Mouse (Mus musculus): ENCODE data around the gene Scyl2. TPM values are rescaled to one million over a fixed set of nuclear protein-coding genes. Genes with fewer than 3 reads are reported as not detected.
"Not testable (repeated sequence)": the region's sequence is repeated elsewhere in the genome, so short reads cannot be mapped to it uniquely, and the experiment has no call there.

Scyl2 gene
- polyA plus RNA-seq, 1 experiment from 2014 or later = 4.0 TPM

- no peak for ATAC-seq (ENCODE audit: insufficient read depth)
- H3K9ac ChIP-seq = no peak overlapping the region
- H3K4me1 ChIP-seq (replicated peaks) = peaks cover 36% of the 10 kb centered on the region
- H3K9me3 ChIP-seq (replicated peaks) = no peaks in the 10 kb centered on the region
- H3K36me3 ChIP-seq (replicated peaks) = no peaks in the 10 kb centered on the region
- H3K27ac ChIP-seq (replicated peaks) = no peak overlapping the region
- no peak overlapping the region for H3K4me3 ChIP-seq (replicated peaks)
- WGBS (ENCODE audit: insufficient replicate concordance) = 81% methylated on average over 1 of the region's 1 CpGs
- H3K27me3 ChIP-seq = no peaks in the 10 kb centered on the region
- no peak overlapping the region for H3K4me2 ChIP-seq
Measured at GRCm38 (mm10) chr10:89679448-89679847, 6.6 kb downstream of the Scyl2 start.

GRCm38 (mm10) chr10:89678054-89678453, 8.0 kb downstream of the Scyl2 start:
- Histone ChIP-seq H3K36me3 (replicated peaks) (no peaks in the 10 kb centered on the region), H3K27me3 (no peaks in the 10 kb centered on the region), H3K4me1 (replicated peaks) (peaks cover 24% of the 10 kb centered on the region), H3K4me2 (no peak overlapping the region), H3K9ac (no peak overlapping the region), H3K27ac (replicated peaks) (no peak overlapping the region), H3K9me3 (replicated peaks) (no peaks in the 10 kb centered on the region), H3K4me3 (replicated peaks) (no peak overlapping the region)
- 73% methylated on average over 4 of the region's 4 CpGs for WGBS (ENCODE audit: insufficient replicate concordance)
- ATAC-seq (ENCODE audit: insufficient read depth) = no peak

GRCm38 (mm10) chr10:89676609-89677008, 9.5 kb downstream of the Scyl2 start:
- H3K4me2 ChIP-seq = no peak overlapping the region
- WGBS (ENCODE audit: insufficient replicate concordance) = 64% methylated on average over 4 of the region's 4 CpGs
- 0 out of 2 replicates have a peak, but pooled peaks cover 4% of the 10 kb centered on the region for H3K36me3 ChIP-seq (replicated peaks)
- H3K27me3 ChIP-seq = no peaks in the 10 kb centered on the region
- no peak overlapping the region for H3K9ac ChIP-seq
- H3K9me3 ChIP-seq (replicated peaks) = no peaks in the 10 kb centered on the region
- no peak for ATAC-seq (ENCODE audit: insufficient read depth)
- H3K27ac ChIP-seq (replicated peaks) = no peak overlapping the region
- peaks cover 13% of the 10 kb centered on the region for H3K4me1 ChIP-seq (replicated peaks)
- no peak overlapping the region for H3K4me3 ChIP-seq (replicated peaks)

- H3K27ac ChIP-seq (replicated peaks); H3K4me2 ChIP-seq; H3K27me3 ChIP-seq; ATAC-seq (ENCODE audit: insufficient read depth); H3K9ac ChIP-seq; H3K4me1 ChIP-seq (replicated peaks); H3K4me3 ChIP-seq (replicated peaks); H3K9me3 ChIP-seq (replicated peaks): not testable (repeated sequence)
- 87% methylated on average over 5 of the region's 5 CpGs for WGBS (ENCODE audit: insufficient replicate concordance)
- H3K36me3 ChIP-seq (replicated peaks) = peaks cover 12% of the 10 kb centered on the region; the same call in 1 of the 2 replicates
Measured at GRCm38 (mm10) chr10:89670371-89670770, 15.7 kb downstream of the Scyl2 start.

GRCm38 (mm10) chr10:89667571-89667970, 18.5 kb downstream of the Scyl2 start:
- no peak for ATAC-seq (ENCODE audit: insufficient read depth)
- no peak overlapping the region for H3K4me2 ChIP-seq
- H3K27me3 ChIP-seq = no peaks in the 10 kb centered on the region
- WGBS (ENCODE audit: insufficient replicate concordance) = 86% methylated on average over 7 of the region's 7 CpGs
- peaks cover 12% of the 10 kb centered on the region; the same call in 1 of the 2 replicates for H3K36me3 ChIP-seq (replicated peaks)
- no peaks in the 10 kb centered on the region for H3K9me3 ChIP-seq (replicated peaks)
- H3K27ac ChIP-seq (replicated peaks) = no peak overlapping the region
- no peaks in the 10 kb centered on the region for H3K4me1 ChIP-seq (replicated peaks)
- H3K4me3 ChIP-seq (replicated peaks) = no peak overlapping the region
- no peak overlapping the region for H3K9ac ChIP-seq

- no peaks in the 10 kb centered on the region for H3K27me3 ChIP-seq
- WGBS (ENCODE audit: insufficient replicate concordance) = 84% methylated on average over 9 of the region's 9 CpGs
- H3K4me3 ChIP-seq (replicated peaks) = no peak overlapping the region
- H3K9me3 ChIP-seq (replicated peaks) = no peaks in the 10 kb centered on the region
- no peaks in the 10 kb centered on the region for H3K4me1 ChIP-seq (replicated peaks)
- peaks cover 24% of the 10 kb centered on the region for H3K36me3 ChIP-seq (replicated peaks)
- no peak for ATAC-seq (ENCODE audit: insufficient read depth)
- no peak overlapping the region for H3K4me2 ChIP-seq
- H3K9ac ChIP-seq = no peak overlapping the region
- H3K27ac ChIP-seq (replicated peaks) = no peak overlapping the region
Measured at GRCm38 (mm10) chr10:89665679-89666078, 20.4 kb downstream of the Scyl2 start.

GRCm38 (mm10) chr10:89664977-89665645, 21.0 kb downstream of the Scyl2 start:
- peaks cover 30% of the 10 kb centered on the region for H3K36me3 ChIP-seq (replicated peaks)
- WGBS (ENCODE audit: insufficient replicate concordance) = 84% methylated on average over 8 of the region's 8 CpGs
- H3K27ac ChIP-seq (replicated peaks) = no peak overlapping the region
- H3K9ac ChIP-seq = no peak overlapping the region
- H3K4me1 ChIP-seq (replicated peaks) = no peaks in the 10 kb centered on the region
- H3K4me3 ChIP-seq (replicated peaks) = no peak overlapping the region
- no peaks in the 10 kb centered on the region for H3K27me3 ChIP-seq
- no peaks in the 10 kb centered on the region for H3K9me3 ChIP-seq (replicated peaks)
- H3K4me2 ChIP-seq = no peak overlapping the region
- no peak for ATAC-seq (ENCODE audit: insufficient read depth)

- Histone ChIP-seq H3K4me3 (replicated peaks) (no peak overlapping the region), H3K27me3 (no peaks in the 10 kb centered on the region), H3K9ac (no peak overlapping the region), H3K9me3 (replicated peaks) (no peaks in the 10 kb centered on the region), H3K4me1 (replicated peaks) (no peaks in the 10 kb centered on the region), H3K4me2 (no peak overlapping the region), H3K27ac (replicated peaks) (no peak overlapping the region), H3K36me3 (replicated peaks) (peaks cover 72% of the 10 kb centered on the region)
- 77% methylated on average over 5 of the region's 5 CpGs for WGBS (ENCODE audit: insufficient replicate concordance)
- no peak for ATAC-seq (ENCODE audit: insufficient read depth)
Measured at GRCm38 (mm10) chr10:89656366-89656765, 29.7 kb downstream of the Scyl2 start.

- no peak for ATAC-seq (ENCODE audit: insufficient read depth)
- Histone ChIP-seq H3K9ac (no peak overlapping the region), H3K4me1 (replicated peaks) (no peaks in the 10 kb centered on the region), H3K27ac (replicated peaks) (no peak overlapping the region), H3K36me3 (replicated peaks) (peaks cover 60% of the 10 kb centered on the region), H3K9me3 (replicated peaks) (no peaks in the 10 kb centered on the region), H3K27me3 (no peaks in the 10 kb centered on the region), H3K4me3 (replicated peaks) (no peak overlapping the region), H3K4me2 (no peak overlapping the region)
- WGBS (ENCODE audit: insufficient replicate concordance) = 78% methylated on average over 8 of the region's 8 CpGs
Measured at GRCm38 (mm10) chr10:89652912-89653311, 33.2 kb downstream of the Scyl2 start.

GRCm38 (mm10) chr10:89651691-89652090, 34.4 kb downstream of the Scyl2 start:
- Histone ChIP-seq H3K4me1 (replicated peaks) (no peaks in the 10 kb centered on the region), H3K9me3 (replicated peaks) (no peaks in the 10 kb centered on the region), H3K9ac (no peak overlapping the region), H3K27ac (replicated peaks) (no peak overlapping the region), H3K27me3 (no peaks in the 10 kb centered on the region), H3K4me3 (replicated peaks) (no peak overlapping the region), H3K36me3 (replicated peaks) (peaks cover 50% of the 10 kb centered on the region), H3K4me2 (no peak overlapping the region)
- no peak for ATAC-seq (ENCODE audit: insufficient read depth)
- whole genome bisulfite sequencing (ENCODE audit: insufficient replicate concordance) = 58% methylated on average over 1 of the region's 1 CpGs

- no peaks in the 10 kb centered on the region for H3K9me3 ChIP-seq (replicated peaks)
- H3K4me1 ChIP-seq (replicated peaks) = no peaks in the 10 kb centered on the region
- no peaks in the 10 kb centered on the region for H3K27me3 ChIP-seq
- no peak for ATAC-seq (ENCODE audit: insufficient read depth)
- 90% methylated on average over 9 of the region's 9 CpGs for WGBS (ENCODE audit: insufficient replicate concordance)
- H3K9ac ChIP-seq = no peak overlapping the region
- peaks cover 46% of the 10 kb centered on the region for H3K36me3 ChIP-seq (replicated peaks)
- no peak overlapping the region for H3K4me3 ChIP-seq (replicated peaks)
- H3K4me2 ChIP-seq = no peak overlapping the region
- no peak overlapping the region for H3K27ac ChIP-seq (replicated peaks)
Measured at GRCm38 (mm10) chr10:89646918-89647317, 39.2 kb downstream of the Scyl2 start.

GRCm38 (mm10) chr10:89637001-89637400, 49.1 kb downstream of the Scyl2 start:
- Histone ChIP-seq H3K9ac (no peak overlapping the region), H3K9me3 (replicated peaks) (no peaks in the 10 kb centered on the region), H3K4me1 (replicated peaks) (peaks cover 5% of the 10 kb centered on the region), H3K4me2 (no peak overlapping the region), H3K4me3 (replicated peaks) (no peak overlapping the region), H3K27me3 (no peaks in the 10 kb centered on the region), H3K27ac (replicated peaks) (no peak overlapping the region), H3K36me3 (replicated peaks) (peaks cover 29% of the 10 kb centered on the region)
- 65% methylated on average over 3 of the region's 3 CpGs for WGBS (ENCODE audit: insufficient replicate concordance)
- ATAC-seq (ENCODE audit: insufficient read depth) = no peak

Measured in liver, embryonic 15.5 days (tissue).